Mouse (Mus musculus) cerebellum, adult 8-10 months (tissue): ENCODE results near the gene Ifit1bl1.
"Not testable (repeated sequence)": the region's sequence is repeated elsewhere in the genome, so short reads cannot be mapped to it uniquely, and the experiment has no call there.

ENCODE experiments used
- DNase-seq: peaks from one replicate; pipeline ENCODE4 v3.0.0; 2022

Gene Ifit1bl1

GRCm38 (mm10) chr19:34587898-34588692 lies 13.7 kb downstream of the Ifit1bl1 start:
- not testable (repeated sequence) for DNase-seq

GRCm38 (mm10) chr19:34585740-34586458 lies 15.9 kb downstream of the Ifit1bl1 start:
- DNase-seq = not testable (repeated sequence)

DNA sequence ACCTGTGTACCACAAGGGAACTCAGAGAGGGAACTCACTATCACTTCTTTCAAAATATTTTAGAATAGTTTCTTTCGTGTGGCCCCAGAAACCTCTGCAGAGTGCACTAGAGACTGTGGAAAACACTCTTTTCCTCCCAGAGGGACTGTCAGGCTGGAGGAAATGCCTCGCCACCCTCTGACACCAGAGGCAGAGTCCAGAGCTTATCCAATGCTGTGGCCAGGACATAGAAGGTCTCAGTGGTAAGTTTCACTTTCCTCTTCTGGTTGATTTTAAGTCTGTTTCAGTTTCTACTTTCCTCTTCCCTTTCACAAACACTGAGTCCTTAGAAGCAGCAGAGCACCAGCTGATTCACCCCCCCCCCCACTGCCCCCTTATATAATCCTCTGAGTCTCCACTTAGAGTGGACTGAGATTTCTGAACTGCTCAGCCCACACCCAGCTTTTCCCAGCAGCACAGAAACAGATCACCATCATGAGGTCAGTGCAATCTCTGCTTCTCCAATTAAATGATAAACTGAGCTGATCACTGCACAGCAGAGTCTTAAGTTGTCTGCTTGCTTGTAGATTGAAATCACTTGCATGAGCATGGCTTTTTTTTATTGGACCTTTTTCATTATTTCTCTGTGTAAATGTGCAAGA lies 18.5 kb downstream of the Ifit1bl1 start, which contains the start of gene Ifit3:
TSS of gene Ifit3 (plus strand) at position 406 of the 641 bp plus-strand sequence.
- not testable (repeated sequence) for DNase-seq

DNA sequence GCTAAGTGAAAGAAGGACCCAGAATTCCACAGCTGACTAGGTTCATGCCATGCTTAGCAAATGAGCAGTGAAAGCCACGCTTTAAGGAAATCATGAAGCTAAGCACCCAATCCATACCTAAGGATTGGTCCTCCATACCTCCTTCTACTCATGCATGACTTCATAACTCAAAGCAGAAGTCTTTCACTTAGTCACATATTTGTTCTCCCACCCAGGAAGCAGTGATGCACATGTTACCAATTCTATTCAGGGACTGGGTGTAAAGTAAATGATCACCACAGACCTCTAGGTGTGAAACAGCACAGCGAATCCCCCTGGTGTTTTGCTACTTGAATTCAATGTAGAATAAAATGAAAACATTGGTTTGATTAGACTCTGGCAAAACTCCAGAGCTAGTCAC lies 19.1 kb downstream of the Ifit1bl1 start:
- not testable (repeated sequence) for DNase-seq

GRCm38 (mm10) chr19:34577121-34577520 lies 24.6 kb downstream of the Ifit1bl1 start:
- DNase-seq = no peak

DNA sequence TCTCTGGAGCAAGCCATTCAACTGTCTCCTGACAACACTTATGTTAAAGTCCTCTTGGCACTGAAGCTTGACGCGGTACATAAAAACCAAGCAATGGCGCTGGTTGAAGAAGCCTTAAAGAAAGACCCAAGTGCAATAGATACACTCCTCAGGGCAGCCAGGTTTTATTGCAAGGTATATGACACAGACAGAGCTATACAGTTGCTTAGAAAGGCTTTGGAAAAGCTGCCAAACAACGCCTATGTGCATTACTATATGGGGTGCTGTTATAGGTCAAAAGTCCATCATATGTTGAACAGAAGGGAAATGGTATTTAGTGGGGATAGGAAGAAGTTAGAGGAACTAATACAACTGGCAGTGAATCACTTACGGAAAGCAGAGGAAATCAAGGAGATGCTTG lies 28.1 kb downstream of the Ifit1bl1 start:
- DNase-seq = no peak

DNA sequence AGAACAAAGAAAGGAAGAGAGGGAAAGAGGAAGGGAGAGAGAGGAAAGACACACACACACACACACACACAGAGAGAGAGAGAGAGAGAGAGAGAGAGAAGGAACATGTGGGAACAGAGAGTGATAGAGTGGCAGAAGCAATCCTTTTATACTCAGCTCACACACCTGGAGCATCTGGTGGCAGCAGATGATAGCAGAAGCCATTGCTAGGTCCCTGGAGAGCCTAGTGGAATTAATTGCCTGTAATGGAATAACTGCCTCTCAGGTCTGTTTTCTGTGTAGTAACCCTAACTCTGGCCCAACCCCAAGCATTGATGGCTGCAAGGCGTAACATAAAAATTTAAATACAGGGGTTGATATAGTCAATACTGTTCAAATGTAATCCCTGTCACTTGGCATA lies 30.7 kb downstream of the Ifit1bl1 start:
- no peak for DNase-seq

- DNase-seq = no peak
Measured at GRCm38 (mm10) chr19:34569896-34570476, 31.8 kb downstream of the Ifit1bl1 start.

GRCm38 (mm10) chr19:34568988-34569895 lies 32.5 kb downstream of the Ifit1bl1 start:
- DNase-seq = no peak

DNA sequence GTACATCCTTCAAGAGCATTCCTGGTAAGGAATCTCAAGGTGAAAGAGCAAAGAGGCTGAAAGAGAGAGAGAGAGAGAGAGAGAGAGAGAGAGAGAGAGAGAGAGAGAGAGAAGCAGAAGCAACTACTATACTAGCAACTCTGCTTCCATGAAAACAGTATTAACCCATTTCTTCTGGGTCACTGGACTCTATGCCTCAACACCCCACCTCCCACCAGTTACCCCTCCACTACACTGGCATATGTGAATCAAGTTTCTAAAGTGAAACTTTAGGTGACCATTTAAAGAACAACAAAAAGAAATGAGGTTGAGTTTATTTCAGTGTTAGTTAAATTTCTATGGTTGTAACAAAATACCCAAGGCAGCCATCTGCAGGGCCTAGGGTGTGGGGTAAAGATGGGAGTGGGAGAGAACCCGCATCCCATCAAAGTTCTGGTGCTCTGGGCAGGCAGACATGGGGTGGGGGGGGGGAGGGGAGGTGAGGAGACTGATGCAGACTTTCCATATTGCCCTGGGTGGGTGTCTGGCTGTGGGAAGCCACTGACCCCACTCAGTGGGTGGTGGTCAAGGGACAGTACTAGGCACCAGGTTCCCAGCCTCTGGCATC lies 35.5 kb downstream of the Ifit1bl1 start:
- DNase-seq = no peak

GRCm38 (mm10) chr19:34562556-34562955 lies 39.2 kb downstream of the Ifit1bl1 start:
- no peak for DNase-seq

DNA sequence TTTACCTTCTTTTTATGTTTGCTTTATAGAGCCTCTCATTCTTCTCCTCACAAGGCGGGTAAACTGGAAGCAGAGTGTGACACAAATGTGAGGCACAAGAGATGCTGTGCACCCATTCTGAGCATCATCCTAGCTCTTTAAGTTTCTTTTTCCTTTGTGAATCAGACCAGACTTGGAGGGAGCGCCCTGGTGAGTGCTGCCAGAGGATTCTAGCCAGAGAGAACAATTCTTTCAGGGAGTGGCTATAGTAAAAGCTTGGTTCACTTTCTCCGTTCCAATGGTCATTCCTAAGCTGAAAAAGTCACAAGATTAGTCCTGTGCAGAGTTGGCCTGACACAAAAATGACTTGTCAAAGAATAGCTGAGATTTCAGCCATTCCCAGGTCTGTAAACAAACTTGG lies 45.1 kb downstream of the Ifit1bl1 start:
- no peak for DNase-seq

DNA sequence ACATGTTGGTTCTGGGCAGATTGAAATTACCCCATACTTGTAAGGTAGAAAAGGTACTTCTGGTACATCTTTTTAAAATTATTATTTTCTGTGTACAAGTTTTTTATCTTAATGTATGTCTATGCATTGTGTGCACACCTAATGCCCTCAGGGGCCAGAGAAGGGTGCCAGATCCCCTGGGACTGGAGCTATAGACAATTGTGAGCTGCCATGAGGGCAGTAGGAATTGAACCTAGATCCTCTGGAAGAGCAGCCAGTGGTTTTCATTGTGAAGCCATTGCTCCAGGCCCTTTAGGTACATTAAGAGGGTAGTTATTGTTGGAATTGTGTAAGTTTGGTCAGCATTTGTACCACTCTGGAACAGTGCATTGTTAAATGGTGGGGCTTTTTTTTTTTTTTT lies 47.7 kb downstream of the Ifit1bl1 start:
- DNase-seq = no peak

- DNase-seq = no peak
Measured at GRCm38 (mm10) chr19:34553522-34553921, 48.2 kb downstream of the Ifit1bl1 start.

GRCm38 (mm10) chr19:34553021-34553420 lies 48.7 kb downstream of the Ifit1bl1 start:
- DNase-seq = no peak

DNA sequence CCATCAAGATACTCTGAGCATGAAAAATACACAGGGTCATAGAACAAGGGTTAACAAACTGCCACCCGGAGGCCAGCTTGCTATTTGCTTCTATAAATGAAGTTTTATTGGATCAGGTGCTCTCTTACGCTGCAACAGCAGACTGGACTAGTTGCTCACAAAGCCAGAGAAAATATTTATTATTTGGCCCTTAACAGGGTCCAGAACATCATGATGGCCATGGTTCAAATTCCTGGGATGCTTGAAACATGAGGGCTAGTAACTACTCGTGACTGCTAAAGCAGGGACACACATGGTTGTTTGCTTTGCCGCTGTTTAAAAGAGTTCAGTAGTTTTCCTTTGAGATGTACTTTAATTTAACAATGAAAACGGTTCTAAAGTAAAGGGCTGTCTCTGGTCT lies 49.8 kb downstream of the Ifit1bl1 start:
- no peak for DNase-seq

GRCm38 (mm10) chr19:34550534-34551223 lies 51.1 kb downstream of the Ifit1bl1 start, which contains the start of gene Ifit2:
TSS of gene Ifit2 (plus strand) at chr19:34550694.
- DNase-seq = peak; percentile 37

DNA sequence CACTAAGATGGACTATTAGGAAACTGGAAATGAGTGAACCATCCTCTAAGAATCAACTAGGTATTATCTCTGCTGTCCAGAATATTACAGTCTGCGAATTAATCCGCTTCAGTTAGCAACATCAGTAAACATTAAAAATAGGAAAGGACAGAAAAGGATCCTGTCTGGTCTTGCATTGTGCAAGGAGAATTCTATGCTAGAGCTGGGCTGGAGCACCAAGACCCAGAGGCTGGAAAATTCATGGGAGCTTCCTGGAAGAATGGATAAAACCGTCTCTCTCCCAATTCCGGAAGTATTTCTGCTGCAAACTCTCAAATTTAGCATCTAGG lies 51.6 kb downstream of the Ifit1bl1 start:
- no peak for DNase-seq

DNA sequence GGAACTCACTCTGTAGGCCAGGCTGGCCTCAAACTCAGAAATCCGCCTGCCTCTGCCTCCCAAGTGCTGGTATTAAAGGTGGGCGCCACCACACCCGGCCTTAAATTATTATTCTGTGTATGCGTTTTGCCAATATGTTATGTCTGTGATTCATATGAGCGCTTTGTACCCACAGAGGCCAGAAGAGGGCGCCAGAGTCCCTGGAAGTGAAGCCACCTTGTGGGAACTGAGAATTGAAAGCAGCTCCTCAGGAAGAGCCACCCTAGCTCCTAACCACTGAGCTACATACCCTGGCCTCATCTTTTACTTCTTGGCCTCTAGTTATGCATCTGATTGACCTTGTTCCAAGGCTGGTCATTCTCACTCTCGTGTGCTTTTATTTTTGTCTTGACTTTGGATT lies 53.8 kb downstream of the Ifit1bl1 start:
- peak; percentile 31 for DNase-seq

DNA sequence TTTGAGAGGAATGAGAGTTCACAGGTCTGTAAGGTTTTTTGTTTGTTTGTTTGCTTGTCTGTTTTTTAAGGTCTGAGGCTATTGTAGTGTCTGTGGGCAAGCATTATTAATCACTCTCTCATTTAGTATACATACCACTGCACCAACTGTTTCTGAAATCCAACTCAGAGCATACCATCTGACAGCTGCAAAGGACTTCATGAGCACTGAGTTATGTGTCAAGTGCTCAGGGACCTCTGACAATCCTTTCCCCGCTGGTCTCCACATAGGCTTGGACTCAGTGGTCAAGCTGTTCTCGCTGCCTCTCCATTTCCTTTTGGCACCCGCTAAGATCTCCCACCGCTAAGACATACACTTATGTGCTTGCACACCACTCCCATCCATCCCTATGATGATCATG lies 55.5 kb downstream of the Ifit1bl1 start:
- DNase-seq = no peak
